Mouse (Mus musculus) heart, adult 2 months (tissue): ENCODE data around the gene Rer1. TPM values are rescaled to one million over a fixed set of nuclear protein-coding genes. Genes with fewer than 3 reads are reported as not detected.

Experiments
- DNase-seq, 2 experiments: peaks; one replicate each; pipeline ENCODE4 v3.0.0; 2021
- H3K27ac ChIP-seq: fragments of 200-600 bp; 2 replicates; pipeline ENCODE4 v1.8.1; 2022
- H3K27me3 ChIP-seq: fragments of 200-500 bp; 2 replicates; pipeline ENCODE4 v1.6.1; 2012; ENCODE audit warnings: mild to moderate bottlenecking, low read length, inconsistent platforms, mixed read lengths; ENCODE audit not compliant: control insufficient read depth, insufficient read depth
- H3K36me3 ChIP-seq: fragments of 200-500 bp; 2 replicates; pipeline ENCODE4 v1.6.1; 2012; ENCODE audit warnings: low read length, inconsistent platforms; ENCODE audit not compliant: control insufficient read depth, insufficient read depth
- H3K4me1 ChIP-seq: fragments of 200-500 bp; 2 replicates; pipeline ENCODE4 v1.6.1; 2011; ENCODE audit warnings: low read length; ENCODE audit not compliant: control insufficient read depth, insufficient read depth
- H3K4me3 ChIP-seq: fragments of 200-600 bp; 2 replicates; pipeline ENCODE4 v1.8.1; 2022
- H3K79me2 ChIP-seq: fragments of 200-500 bp; replicated peaks from 2 replicates; pipeline ENCODE4 v1.6.1; 2012; ENCODE audit warnings: mild to moderate bottlenecking, inconsistent platforms, low read length, moderate library complexity, mixed read lengths; ENCODE audit not compliant: control insufficient read depth, insufficient read depth
- H3K9ac ChIP-seq: fragments of 200-500 bp; 2 replicates; pipeline ENCODE4 v1.6.1; 2012; ENCODE audit warnings: low read depth, mild to moderate bottlenecking, control low read depth, inconsistent platforms, low read length, mixed read lengths
- CTCF ChIP-seq: fragments of 200-600 bp; IDR thresholded peaks from 2 replicates; pipeline ENCODE4 v1.8.1; 2022; ENCODE audit warnings: antibody characterized with exemption, mild to moderate bottlenecking, moderate library complexity
- EP300 ChIP-seq: fragments of 200-500 bp; IDR thresholded peaks from 2 replicates; pipeline ENCODE4 v1.6.1; 2011; ENCODE audit warnings: low read depth, low read length, control low read depth; ENCODE audit not compliant: insufficient read depth
- POLR2A ChIP-seq: fragments of 200-500 bp; IDR thresholded peaks from 2 replicates; pipeline ENCODE4 v1.6.1; 2011; ENCODE audit warnings: mild to moderate bottlenecking, low read depth, low read length, control low read depth; ENCODE audit not compliant: insufficient read depth
- WGBS: fragments of 180-500 bp; shearing (Covaris S2); methylation state at CpG from one replicate; pipeline ENCODE4 v1.1.7; 2018; 5-methylcytosine and 5-hydroxymethylcytosine counted together
- intact Hi-C: fragments of 180-260 bp; cut with DNase I; formaldehyde crosslinking; loops from one replicate; pipeline ENCODE4 v1.15.1; 2025
- polyA plus RNA-seq: library from polyadenylated mRNA; depleted of rRNA; stranded (reverse); fragments of >200 nt; gene quantifications from 2 replicates; pipeline ENCODE4 v1.2.3, GENCODE M21; 2012
- total RNA-seq, 2 experiments: library from RNA; stranded (reverse); gene quantifications; 2 replicates each; pipeline ENCODE4 v1.2.3; 2021

Gene Rer1
- total and polyA plus RNA-seq, 3 experiments, result 54.7 to 74.7 (median 67.6) TPM

- 90% methylated on average over 2 of the region's 2 CpGs for WGBS
- H3K4me1 ChIP-seq, result no peaks in the 10 kb centered on the region
- H3K79me2 ChIP-seq, result no peaks in the 10 kb centered on the region; the same call in 1 of the 2 replicates
- no peak overlapping the region for H3K4me3 ChIP-seq
- H3K36me3 ChIP-seq, result no peaks in the 10 kb centered on the region
- TF ChIP-seq EP300, result no peak
- TF ChIP-seq POLR2A, result no peak
- no peak for TF ChIP-seq CTCF
- H3K9ac ChIP-seq, result no peak overlapping the region
- DNase-seq, result no peak
- no peaks in the 10 kb centered on the region for H3K27me3 ChIP-seq
- no peak overlapping the region for H3K27ac ChIP-seq
- intact Hi-C loops, result no loop called here
Observed at GRCm38 (mm10) chr4:155075813-155076212, 10.4 kb downstream of the Rer1 start.

- 91% methylated on average over 9 of the region's 9 CpGs for WGBS
- no peak overlapping the region for H3K27ac ChIP-seq
- no peaks in the 10 kb centered on the region for H3K27me3 ChIP-seq
- H3K9ac ChIP-seq, result no peak overlapping the region
- TF ChIP-seq POLR2A, result no peak
- peak; percentile 14; the same call in 1 of the 2 replicates for TF ChIP-seq CTCF
- H3K4me1 ChIP-seq, result no peaks in the 10 kb centered on the region
- intact Hi-C loops, result no loop called here
- H3K36me3 ChIP-seq, result no peaks in the 10 kb centered on the region
- DNase-seq, result no peak
- no peak overlapping the region for H3K4me3 ChIP-seq
- H3K79me2 ChIP-seq, result no peaks in the 10 kb centered on the region; the same call in 1 of the 2 replicates
Observed at GRCm38 (mm10) chr4:155075137-155075536, 11.0 kb downstream of the Rer1 start.

GRCm38 (mm10) chr4:155074418-155074817 lies 11.8 kb downstream of the Rer1 start:
- H3K4me3 ChIP-seq, result no peak overlapping the region
- no peak overlapping the region for H3K27ac ChIP-seq
- H3K27me3 ChIP-seq, result no peaks in the 10 kb centered on the region
- TF ChIP-seq CTCF, result no peak
- no peak for TF ChIP-seq POLR2A
- no peak for TF ChIP-seq EP300
- H3K4me1 ChIP-seq, result no peaks in the 10 kb centered on the region
- no peak for DNase-seq
- H3K9ac ChIP-seq, result no peak overlapping the region
- intact Hi-C loops, result no loop called here
- H3K36me3 ChIP-seq, result no peaks in the 10 kb centered on the region
- no peaks in the 10 kb centered on the region; the same call in 1 of the 2 replicates for H3K79me2 ChIP-seq
- 64% methylated on average over 9 of the region's 9 CpGs for WGBS

DNA sequence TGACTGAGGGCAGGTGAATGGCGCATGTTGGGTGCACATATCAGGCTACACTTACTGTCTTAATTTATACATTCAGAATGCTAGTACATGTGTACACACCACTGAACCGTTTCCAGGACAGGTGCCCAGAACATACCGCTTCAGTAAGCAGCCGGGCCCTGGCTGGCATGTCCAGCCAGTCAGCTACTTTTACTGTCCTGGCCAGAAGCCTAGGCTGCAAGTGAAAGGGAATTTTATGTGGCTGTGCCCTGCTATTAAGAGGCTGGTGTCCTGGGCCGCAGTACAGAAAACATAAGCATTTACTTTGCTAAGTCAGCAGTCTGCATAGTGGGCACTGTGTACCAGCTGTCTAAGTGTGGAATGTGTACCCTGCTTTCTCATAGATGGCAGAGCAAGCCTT lies 15.3 kb downstream of the Rer1 start:
- H3K4me3 ChIP-seq, result no peak overlapping the region
- no peak overlapping the region for H3K27ac ChIP-seq
- no peaks in the 10 kb centered on the region for H3K79me2 ChIP-seq
- TF ChIP-seq EP300, result no peak
- TF ChIP-seq CTCF, result no peak
- TF ChIP-seq POLR2A, result no peak
- 67% methylated on average over 5 of the region's 5 CpGs for WGBS
- no peaks in the 10 kb centered on the region for H3K27me3 ChIP-seq
- peak in 1 of 2 experiments; percentile 32 for DNase-seq
- no peak overlapping the region for H3K9ac ChIP-seq
- no peaks in the 10 kb centered on the region for H3K36me3 ChIP-seq
- intact Hi-C loops, result no loop called here
- H3K4me1 ChIP-seq, result peaks cover 11% of the 10 kb centered on the region

DNA sequence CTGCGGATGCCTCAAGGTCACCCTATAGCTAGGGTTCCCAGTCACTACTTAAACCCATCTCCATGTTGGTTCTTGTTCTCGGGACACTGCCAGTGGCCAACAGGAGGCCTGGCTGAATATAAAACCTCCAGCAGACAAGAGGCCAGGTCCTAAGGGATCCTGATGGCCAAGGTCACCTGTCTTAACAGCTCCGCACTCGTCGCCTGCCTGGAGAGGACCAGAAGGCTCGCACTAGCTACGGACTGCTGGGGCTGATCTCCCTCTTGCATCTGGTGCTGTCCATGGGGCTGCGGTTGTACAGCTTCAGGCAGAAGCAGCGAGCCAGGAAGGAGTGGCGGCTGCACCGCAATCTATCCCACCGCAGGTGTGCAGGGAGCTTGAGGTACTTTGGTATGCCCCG lies 16.0 kb downstream of the Rer1 start:
- intact Hi-C loops, result no loop called here
- TF ChIP-seq POLR2A, result no peak
- TF ChIP-seq CTCF, result no peak
- no peak for TF ChIP-seq EP300
- H3K27ac ChIP-seq, result no peak overlapping the region
- H3K79me2 ChIP-seq, result no peaks in the 10 kb centered on the region
- H3K36me3 ChIP-seq, result no peaks in the 10 kb centered on the region
- peaks cover 11% of the 10 kb centered on the region for H3K4me1 ChIP-seq
- no peak overlapping the region for H3K9ac ChIP-seq
- H3K27me3 ChIP-seq, result no peaks in the 10 kb centered on the region
- no peak overlapping the region for H3K4me3 ChIP-seq
- WGBS, result 88% methylated on average over 13 of the region's 13 CpGs
- DNase-seq, result no peak

DNA sequence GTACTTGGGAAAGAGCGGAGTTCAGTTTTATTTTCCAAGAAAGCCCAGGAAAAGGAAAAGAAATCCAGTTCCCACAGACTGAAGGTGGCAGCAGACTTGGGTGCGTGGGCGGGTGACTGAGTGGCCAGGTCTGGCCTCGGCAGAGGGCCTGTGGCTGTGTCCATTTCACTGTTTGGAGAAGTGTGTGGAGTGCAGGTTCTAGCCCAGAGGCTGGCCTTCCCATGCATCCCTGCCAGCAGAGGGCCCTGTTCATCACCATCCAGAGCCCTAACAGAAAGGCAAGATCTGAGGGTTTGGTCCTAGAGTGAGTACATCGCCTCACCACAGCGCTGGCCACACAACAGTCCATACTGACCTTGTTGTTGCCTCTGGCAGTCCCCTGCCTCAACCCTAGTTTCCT lies 17.0 kb downstream of the Rer1 start:
- Histone ChIP-seq H3K36me3 (no peaks in the 10 kb centered on the region), H3K79me2 (no peaks in the 10 kb centered on the region), H3K4me3 (no peak overlapping the region), H3K9ac (no peak overlapping the region), H3K27me3 (no peaks in the 10 kb centered on the region), H3K27ac (no peak overlapping the region), H3K4me1 (peaks cover 11% of the 10 kb centered on the region)
- intact Hi-C loops, result no loop called here
- WGBS, result 83% methylated on average over 6 of the region's 6 CpGs
- no peak for DNase-seq
- no peak for TF ChIP-seq POLR2A
- 0 out of 2 replicates have a peak, but pooled peaks have one; percentile 22 for TF ChIP-seq EP300
- peak; percentile 39 for TF ChIP-seq CTCF
